Mouse (Mus musculus): ENCODE measurements around the gene Mab21l1.

The Mab21l1 gene

GRCm38 (mm10) chr3:55778764-55779730 is 3.3 kb upstream of the Mab21l1 start:
- DNase-seq (ENCODE audit: low read depth), result no peak

GRCm38 (mm10) chr3:55780120-55781070 is 1.9 kb upstream of the Mab21l1 start:
- DNase-seq (ENCODE audit: low read depth), result no peak

- no peak for DNase-seq (ENCODE audit: low read depth)
These were observed 768 bp upstream of the Mab21l1 start for GRCm38 (mm10) chr3:55781429-55782055.

- DNase-seq (ENCODE audit: low read depth), result no peak
These were observed 461 bp downstream of the Mab21l1 start for GRCm38 (mm10) chr3:55782771-55783170.

DNA sequence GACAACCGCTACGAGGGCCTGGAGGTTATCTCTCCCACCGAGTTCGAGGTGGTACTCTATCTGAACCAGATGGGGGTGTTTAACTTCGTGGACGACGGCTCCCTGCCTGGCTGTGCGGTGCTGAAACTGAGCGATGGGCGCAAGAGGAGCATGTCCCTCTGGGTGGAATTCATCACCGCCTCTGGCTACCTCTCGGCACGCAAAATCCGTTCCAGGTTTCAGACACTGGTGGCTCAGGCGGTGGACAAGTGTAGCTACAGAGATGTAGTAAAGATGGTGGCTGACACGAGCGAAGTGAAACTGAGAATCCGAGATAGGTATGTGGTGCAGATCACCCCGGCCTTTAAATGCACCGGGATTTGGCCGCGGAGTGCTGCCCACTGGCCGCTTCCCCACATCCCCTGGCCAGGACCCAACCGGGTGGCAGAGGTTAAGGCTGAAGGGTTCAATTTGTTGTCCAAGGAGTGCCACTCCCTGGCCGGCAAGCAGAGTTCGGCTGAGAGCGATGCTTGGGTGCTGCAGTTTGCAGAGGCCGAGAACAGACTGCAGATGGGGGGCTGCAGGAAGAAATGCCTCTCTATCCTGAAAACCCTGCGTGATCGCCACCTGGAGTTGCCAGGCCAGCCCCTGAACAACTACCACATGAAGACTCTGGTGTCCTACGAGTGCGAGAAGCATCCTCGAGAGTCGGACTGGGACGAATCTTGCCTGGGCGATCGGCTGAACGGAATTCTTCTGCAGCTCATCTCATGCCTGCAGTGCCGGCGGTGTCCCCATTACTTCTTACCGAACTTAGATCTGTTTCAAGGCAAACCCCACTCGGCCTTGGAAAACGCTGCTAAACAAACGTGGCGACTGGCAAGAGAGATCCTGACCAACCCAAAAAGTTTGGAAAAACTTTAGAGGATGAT is 1.1 kb downstream of the Mab21l1 start:
- no peak for DNase-seq (ENCODE audit: low read depth)

DNA sequence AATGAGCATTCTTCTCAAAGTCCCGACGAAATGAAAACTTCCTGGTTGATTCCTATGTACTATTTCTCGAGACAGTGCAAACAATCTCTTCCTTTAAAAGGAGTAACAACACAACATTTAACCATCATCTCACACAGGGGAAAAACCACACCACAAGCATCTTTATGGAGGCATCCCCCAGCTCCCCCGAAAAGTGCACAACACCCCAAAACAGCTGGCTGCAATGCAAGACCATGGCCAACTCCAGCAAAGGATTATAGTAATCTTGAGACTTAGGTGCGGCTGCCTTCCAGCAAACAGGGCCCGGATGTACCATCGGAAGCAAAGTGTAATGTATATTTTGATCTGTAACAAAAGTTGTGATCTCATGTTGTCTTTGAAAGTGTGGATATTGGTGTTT is 1.8 kb downstream of the Mab21l1 start:
- no peak for DNase-seq (ENCODE audit: low read depth)

- no peak for DNase-seq (ENCODE audit: low read depth)
These were observed 3.1 kb downstream of the Mab21l1 start for GRCm38 (mm10) chr3:55785266-55785980.

GRCm38 (mm10) chr3:55785981-55786725 is 3.8 kb downstream of the Mab21l1 start:
- no peak for DNase-seq (ENCODE audit: low read depth)

DNA sequence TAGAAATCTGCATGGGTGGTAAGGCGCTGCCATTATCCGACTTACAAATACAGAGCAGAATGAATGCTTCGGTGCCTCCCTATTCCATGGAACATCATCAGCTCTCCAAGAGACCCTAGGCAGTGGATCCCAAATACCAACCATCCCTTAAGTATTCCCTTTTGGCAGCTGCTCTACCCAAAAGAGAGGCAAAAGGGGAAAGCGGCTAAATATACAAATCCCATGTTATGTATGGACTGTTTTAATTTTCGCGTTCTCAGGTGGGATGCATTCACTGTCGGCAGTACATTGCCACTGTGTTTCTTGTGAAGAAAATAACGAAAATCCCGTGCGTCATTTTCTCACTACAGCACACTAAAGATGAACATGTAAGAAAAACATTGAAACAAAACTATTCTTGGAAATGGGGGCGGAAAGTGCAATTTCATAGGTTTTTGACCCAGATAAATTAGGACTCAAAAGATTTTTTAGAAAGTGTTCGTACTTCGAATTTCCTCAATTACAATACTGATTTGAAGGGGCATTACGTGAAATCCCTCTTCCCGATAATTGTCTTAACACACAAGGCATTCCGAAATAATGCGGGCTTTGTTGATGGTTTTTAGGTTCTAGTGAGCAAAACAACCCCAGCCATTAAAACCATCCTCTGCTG is 4.7 kb downstream of the Mab21l1 start:
- no peak for DNase-seq (ENCODE audit: low read depth)

- DNase-seq (ENCODE audit: low read depth), result no peak
These were observed 5.3 kb downstream of the Mab21l1 start for GRCm38 (mm10) chr3:55787487-55788213.

DNA sequence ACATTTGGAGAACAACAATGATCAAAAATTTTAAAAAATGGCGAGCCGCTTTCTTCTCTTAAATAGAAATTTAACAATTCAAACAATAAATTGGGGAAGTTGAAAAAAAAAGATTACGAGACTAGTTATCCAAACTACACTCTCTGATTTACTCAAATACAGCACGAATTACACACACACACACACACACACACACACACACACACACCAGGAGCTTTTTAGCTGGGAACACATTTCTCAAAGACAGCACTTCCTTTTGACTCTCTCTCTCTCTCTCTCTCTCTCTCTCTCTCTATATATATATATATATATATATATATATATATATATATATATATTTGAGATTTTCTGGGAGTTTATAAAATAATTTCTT is 5.9 kb downstream of the Mab21l1 start:
- no peak for DNase-seq (ENCODE audit: low read depth)

- DNase-seq (ENCODE audit: low read depth), result no peak
These were observed 6.4 kb downstream of the Mab21l1 start for GRCm38 (mm10) chr3:55788621-55789201.

- no peak for DNase-seq (ENCODE audit: low read depth)
These were observed 7.5 kb downstream of the Mab21l1 start for GRCm38 (mm10) chr3:55789856-55790255.

DNA sequence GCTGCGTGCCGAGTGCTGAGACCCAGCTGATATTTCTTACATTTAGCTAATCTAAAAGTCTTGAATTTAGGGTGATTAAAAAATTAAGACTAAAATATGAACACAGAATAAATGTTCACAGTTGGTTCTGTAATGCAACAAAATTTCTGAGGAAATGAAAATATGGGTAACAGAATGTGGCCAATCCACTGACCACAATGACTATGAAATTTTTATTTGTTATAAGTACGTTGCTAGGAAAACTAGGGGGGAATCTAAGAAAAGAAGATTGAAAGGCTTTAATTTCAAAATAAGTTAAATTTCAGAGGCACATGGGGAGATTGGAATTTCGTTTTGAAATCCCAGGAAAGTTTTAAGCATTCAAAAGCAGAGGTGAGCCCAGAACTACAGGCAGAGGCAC is 8.3 kb downstream of the Mab21l1 start:
- DNase-seq (ENCODE audit: low read depth), result no peak

DNA sequence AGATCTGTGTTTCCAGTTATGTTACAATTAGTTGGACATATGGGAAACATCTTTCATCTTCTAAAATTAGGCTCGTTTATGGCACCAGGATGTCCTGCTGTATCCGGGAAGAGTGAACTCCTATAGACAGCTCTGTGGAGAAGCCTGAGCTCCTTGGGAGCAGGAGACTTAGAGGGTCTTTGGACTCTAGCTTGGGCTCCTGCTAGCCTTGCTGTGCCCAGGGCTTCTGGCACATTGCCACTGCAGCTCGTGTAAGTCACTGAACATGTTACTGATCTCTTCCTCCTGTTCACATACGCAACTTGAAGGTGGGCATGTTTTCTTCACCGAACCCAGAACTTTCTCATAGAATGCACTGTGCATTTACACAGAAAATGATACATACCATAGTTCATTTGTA is 9.9 kb downstream of the Mab21l1 start:
- DNase-seq (ENCODE audit: low read depth), result no peak

DNA sequence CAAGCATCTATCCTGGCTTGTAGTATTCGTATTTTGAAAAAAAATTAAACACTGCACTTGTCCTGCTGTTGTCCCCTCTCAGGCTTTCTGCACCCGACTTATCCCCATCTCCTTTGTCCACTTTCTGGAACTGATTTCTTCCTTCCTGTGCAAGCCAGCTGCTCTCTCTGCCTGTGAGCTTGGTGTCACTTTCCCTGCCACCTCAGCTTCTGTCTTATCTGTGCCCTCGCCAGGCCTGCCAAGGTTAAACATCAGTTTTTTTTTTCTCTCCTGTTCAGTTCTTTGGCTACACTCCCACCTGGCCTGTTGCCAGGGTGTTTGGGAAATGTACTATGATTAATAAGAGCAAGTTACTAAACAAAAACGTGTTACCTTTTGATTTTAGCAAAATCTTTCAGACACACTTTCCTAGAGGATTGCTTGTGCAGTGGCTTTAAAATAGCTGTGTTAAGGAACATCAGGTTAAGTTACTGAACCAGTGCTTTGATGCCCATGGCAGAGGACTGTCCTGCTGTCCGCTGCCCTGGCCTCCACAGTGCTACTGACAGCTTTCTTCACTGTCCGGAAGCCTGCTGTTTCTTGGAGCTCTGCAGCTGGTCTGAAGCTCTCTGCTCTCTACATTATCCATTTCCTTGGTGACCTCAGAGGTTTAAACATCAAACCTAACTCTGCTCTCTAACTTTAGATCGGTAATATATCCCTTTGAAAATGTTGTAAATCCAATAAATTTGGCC is 11.7 kb downstream of the Mab21l1 start:
- DNase-seq (ENCODE audit: low read depth), result no peak

- no peak for DNase-seq (ENCODE audit: low read depth)
These were observed 12.5 kb downstream of the Mab21l1 start for GRCm38 (mm10) chr3:55794768-55795167.
